Mouse (Mus musculus): ENCODE data around the gene Myo1g. TPM values are rescaled to one million over a fixed set of nuclear protein-coding genes. Genes with fewer than 3 reads are reported as not detected.

Myo1g gene
- polyA plus RNA-seq (2012; rRNA removed; ENCODE audit: low replicate concordance) = 6.1 and 10.4 TPM in 2 replicates

GRCm38 (mm10) chr11:6520507-6521173 lies at the start of gene Myo1g:
Gene Myo1g (minus strand): TSS chr11:6520965.

GRCm38 (mm10) chr11:6546205-6547013 lies 25.6 kb upstream of the Myo1g start, which contains the start of gene Ccm2:
Gene Ccm2 (plus strand): TSS chr11:6546887.

GRCm38 (mm10) chr11:6475867-6476484 lies 44.8 kb downstream of the Myo1g start, which contains the start of gene Purb:
Gene Purb (minus strand): TSS chr11:6475917.

Other genes starting within 250 kb of the Myo1g start
- gene Tmed4, start 246.1 kb downstream of the Myo1g start, polyA plus RNA-seq (2012; rRNA removed; ENCODE audit: low replicate concordance) = 253 and 292 TPM in 2 replicates
- 230 and 298 TPM in 2 replicates for gene Ogdh, start 229.3 kb downstream of the Myo1g start, polyA plus RNA-seq (2012; rRNA removed; ENCODE audit: low replicate concordance)
- gene Zmiz2, start 131.9 kb downstream of the Myo1g start, polyA plus RNA-seq (2012; rRNA removed; ENCODE audit: low replicate concordance) = 79.2 and 81.2 TPM in 2 replicates
- gene Ppia, start 105.5 kb downstream of the Myo1g start, polyA plus RNA-seq (2012; rRNA removed; ENCODE audit: low replicate concordance) = 136 and 198 TPM in 2 replicates
- gene H2afv, start 76.5 kb downstream of the Myo1g start, polyA plus RNA-seq (2012; rRNA removed; ENCODE audit: low replicate concordance) = 42.7 and 78.6 TPM in 2 replicates
- 4.2 and 6.5 TPM in 2 replicates for gene Purb, start 45.0 kb downstream of the Myo1g start, polyA plus RNA-seq (2012; rRNA removed; ENCODE audit: low replicate concordance)
- 30.7 and 35.2 TPM in 2 replicates for gene Ccm2, start 25.9 kb upstream of the Myo1g start, polyA plus RNA-seq (2012; rRNA removed; ENCODE audit: low replicate concordance)
- gene Nacad, start 85.1 kb upstream of the Myo1g start, polyA plus RNA-seq (2012; rRNA removed; ENCODE audit: low replicate concordance) = 2.8 and 3.3 TPM in 2 replicates
- 115 and 127 TPM in 2 replicates for gene Tbrg4, start 105.1 kb upstream of the Myo1g start, polyA plus RNA-seq (2012; rRNA removed; ENCODE audit: low replicate concordance)
- not detected in 2 replicates for gene Wap, start 117.7 kb upstream of the Myo1g start, polyA plus RNA-seq (2012; rRNA removed; ENCODE audit: low replicate concordance)
- gene Ramp3, start 137.6 kb upstream of the Myo1g start, polyA plus RNA-seq (2012; rRNA removed; ENCODE audit: low replicate concordance) = 3.1 and 5.3 TPM in 2 replicates